Mouse (Mus musculus) forebrain, embryonic 12.5 days (tissue): ENCODE data around the gene Gse1. TPM values are rescaled to one million over a fixed set of nuclear protein-coding genes. Genes with fewer than 3 reads are reported as not detected.

Source experiments
- ATAC-seq: fragments of 200-750 bp; cut with Nextera tagmentation; 2 replicates; pipeline ENCODE4 v1.8.0; 2017; ENCODE audit warnings: moderate TSS enrichment; ENCODE audit not compliant: low FRiP score
- H3K27ac ChIP-seq: fragments of 300-500 bp; sonication (generic); 2 replicates; pipeline ENCODE4 v1.5.1; 2016; ENCODE audit warnings: mild to moderate bottlenecking
- H3K27me3 ChIP-seq: fragments of 300-500 bp; sonication (generic); 2 replicates; pipeline ENCODE4 v1.6.1; 2016; ENCODE audit warnings: mild to moderate bottlenecking
- H3K36me3 ChIP-seq: fragments of 300-500 bp; sonication (generic); replicated peaks from 2 replicates; pipeline ENCODE4 v1.6.1; 2016; ENCODE audit warnings: mild to moderate bottlenecking
- H3K4me1 ChIP-seq: fragments of 300-500 bp; sonication (generic); 2 replicates; pipeline ENCODE4 v1.6.1; 2016
- H3K4me2 ChIP-seq: fragments of 300-500 bp; sonication (generic); 2 replicates; pipeline ENCODE4 v1.6.1; 2016; ENCODE audit warnings: mild to moderate bottlenecking, moderate library complexity
- H3K4me3 ChIP-seq: fragments of 300-500 bp; sonication (generic); replicated peaks from 2 replicates; pipeline ENCODE4 v1.5.1; 2016; ENCODE audit warnings: mild to moderate bottlenecking
- H3K9ac ChIP-seq: fragments of 300-500 bp; sonication (generic); 2 replicates; pipeline ENCODE4 v1.6.1; 2016; ENCODE audit warnings: mild to moderate bottlenecking
- H3K9me3 ChIP-seq: fragments of 300-500 bp; sonication (generic); 2 replicates; pipeline ENCODE4 v1.6.1; 2016
- WGBS: fragments of 180-500 bp; shearing (Covaris S2); methylation state at CpG from one replicate; pipeline ENCODE4 v1.1.7; 2016; 5-methylcytosine and 5-hydroxymethylcytosine counted together
- polyA plus RNA-seq: library from polyadenylated mRNA; unstranded; fragments of >200 nt; fragmentation: Nextera tagmentation; extraction: Ambion mirVana; gene quantifications from 2 replicates; pipeline ENCODE4 v1.2.1, GENCODE M21; 2016

Gene Gse1
- polyA plus RNA-seq, 1 experiment from 2014 or later: 20.4 TPM

GRCm38 (mm10) chr8:120310063-120310462 lies 81.8 kb downstream of the Gse1 start:
- no peak overlapping the region for H3K4me3 ChIP-seq
- no peaks in the 10 kb centered on the region for H3K9me3 ChIP-seq
- no peak for ATAC-seq
- H3K4me1 ChIP-seq: peaks cover 74% of the 10 kb centered on the region
- H3K36me3 ChIP-seq: no peaks in the 10 kb centered on the region
- H3K27me3 ChIP-seq: peaks cover 81% of the 10 kb centered on the region
- WGBS: 71% methylated on average over 5 of the region's 5 CpGs
- H3K4me2 ChIP-seq: no peak overlapping the region
- H3K9ac ChIP-seq: no peak overlapping the region
- H3K27ac ChIP-seq: peak overlapping the region; percentile 87

- Histone ChIP-seq H3K36me3 (no peaks in the 10 kb centered on the region), H3K4me2 (no peak overlapping the region), H3K4me3 (no peak overlapping the region), H3K27ac (no peak overlapping the region), H3K9ac (peak overlapping the region; percentile 29; the same call in 1 of the 2 replicates), H3K9me3 (no peaks in the 10 kb centered on the region), H3K27me3 (peaks cover 80% of the 10 kb centered on the region), H3K4me1 (peaks cover 63% of the 10 kb centered on the region)
- no peak for ATAC-seq
- 87% methylated on average over 4 of the region's 4 CpGs for WGBS
Observed at GRCm38 (mm10) chr8:120312452-120312851, 84.2 kb downstream of the Gse1 start.

- no peaks in the 10 kb centered on the region for H3K9me3 ChIP-seq
- ATAC-seq: no peak
- 67% methylated on average over 3 of the region's 3 CpGs for WGBS
- H3K4me1 ChIP-seq: peaks cover 63% of the 10 kb centered on the region
- no peaks in the 10 kb centered on the region for H3K36me3 ChIP-seq
- H3K4me3 ChIP-seq: no peak overlapping the region
- H3K9ac ChIP-seq: no peak overlapping the region
- no peak overlapping the region for H3K27ac ChIP-seq
- no peak overlapping the region for H3K4me2 ChIP-seq
- peaks cover 75% of the 10 kb centered on the region for H3K27me3 ChIP-seq
Observed at GRCm38 (mm10) chr8:120313674-120314073, 85.4 kb downstream of the Gse1 start.

GRCm38 (mm10) chr8:120314932-120315331 lies 86.7 kb downstream of the Gse1 start:
- no peak overlapping the region for H3K4me3 ChIP-seq
- no peak overlapping the region for H3K27ac ChIP-seq
- H3K9me3 ChIP-seq: no peaks in the 10 kb centered on the region
- no peaks in the 10 kb centered on the region for H3K36me3 ChIP-seq
- no peak for ATAC-seq
- WGBS: 75% methylated on average over 5 of the region's 5 CpGs
- peaks cover 57% of the 10 kb centered on the region for H3K4me1 ChIP-seq
- H3K9ac ChIP-seq: no peak overlapping the region
- H3K4me2 ChIP-seq: no peak overlapping the region
- peaks cover 64% of the 10 kb centered on the region for H3K27me3 ChIP-seq

- 86% methylated on average over 4 of the region's 4 CpGs for WGBS
- no peak for ATAC-seq
- Histone ChIP-seq H3K4me2 (no peak overlapping the region), H3K4me1 (peaks cover 50% of the 10 kb centered on the region), H3K27me3 (peaks cover 57% of the 10 kb centered on the region), H3K4me3 (no peak overlapping the region), H3K9me3 (no peaks in the 10 kb centered on the region), H3K36me3 (no peaks in the 10 kb centered on the region), H3K9ac (no peak overlapping the region), H3K27ac (no peak overlapping the region)
Observed at GRCm38 (mm10) chr8:120315644-120316043, 87.4 kb downstream of the Gse1 start.

- H3K4me2 ChIP-seq: no peak overlapping the region
- ATAC-seq: no peak
- no peak overlapping the region for H3K9ac ChIP-seq
- H3K27me3 ChIP-seq: peaks cover 46% of the 10 kb centered on the region
- H3K9me3 ChIP-seq: no peaks in the 10 kb centered on the region
- WGBS: 84% methylated on average over 7 of the region's 7 CpGs
- no peaks in the 10 kb centered on the region for H3K36me3 ChIP-seq
- H3K4me1 ChIP-seq: peaks cover 41% of the 10 kb centered on the region
- H3K4me3 ChIP-seq: no peak overlapping the region
- H3K27ac ChIP-seq: no peak overlapping the region
Observed at GRCm38 (mm10) chr8:120316707-120317106, 88.5 kb downstream of the Gse1 start.

GRCm38 (mm10) chr8:120317118-120317824 lies 89.0 kb downstream of the Gse1 start:
- H3K9ac ChIP-seq: no peak overlapping the region
- H3K9me3 ChIP-seq: no peaks in the 10 kb centered on the region
- no peak overlapping the region for H3K4me2 ChIP-seq
- 91% methylated on average over 21 of the region's 21 CpGs for WGBS
- no peaks in the 10 kb centered on the region for H3K36me3 ChIP-seq
- peak overlapping the region; percentile 25; the same call in 1 of the 2 replicates for H3K27ac ChIP-seq
- H3K4me3 ChIP-seq: no peak overlapping the region
- ATAC-seq: no peak
- H3K4me1 ChIP-seq: peaks cover 42% of the 10 kb centered on the region
- H3K27me3 ChIP-seq: peaks cover 40% of the 10 kb centered on the region

GRCm38 (mm10) chr8:120318476-120318991 lies 90.3 kb downstream of the Gse1 start:
- no peak for ATAC-seq
- WGBS: 68% methylated on average over 12 of the region's 12 CpGs
- H3K4me1 ChIP-seq: peaks cover 48% of the 10 kb centered on the region
- H3K27ac ChIP-seq: peak overlapping the region; percentile 31; the same call in 1 of the 2 replicates
- no peak overlapping the region for H3K9ac ChIP-seq
- no peak overlapping the region for H3K4me3 ChIP-seq
- H3K9me3 ChIP-seq: no peaks in the 10 kb centered on the region
- peaks cover 32% of the 10 kb centered on the region; the same call in 1 of the 2 replicates for H3K27me3 ChIP-seq
- H3K36me3 ChIP-seq: no peaks in the 10 kb centered on the region
- no peak overlapping the region for H3K4me2 ChIP-seq

GRCm38 (mm10) chr8:120319449-120319848 lies 91.2 kb downstream of the Gse1 start:
- Histone ChIP-seq H3K4me1 (peaks cover 52% of the 10 kb centered on the region), H3K36me3 (no peaks in the 10 kb centered on the region), H3K4me3 (no peak overlapping the region), H3K9ac (no peak overlapping the region), H3K27ac (peak overlapping the region; percentile 19; the same call in 1 of the 2 replicates), H3K9me3 (no peaks in the 10 kb centered on the region), H3K4me2 (no peak overlapping the region), H3K27me3 (peaks cover 32% of the 10 kb centered on the region; the same call in 1 of the 2 replicates)
- ATAC-seq: peak; percentile 30; the same call in 1 of the 2 replicates
- WGBS: 21% methylated on average over 7 of the region's 7 CpGs

GRCm38 (mm10) chr8:120320146-120320545 lies 91.9 kb downstream of the Gse1 start:
- peaks cover 26% of the 10 kb centered on the region; the same call in 1 of the 2 replicates for H3K27me3 ChIP-seq
- H3K27ac ChIP-seq: peak overlapping the region; percentile 19; the same call in 1 of the 2 replicates
- H3K4me3 ChIP-seq: no peak overlapping the region
- no peak for ATAC-seq
- no peaks in the 10 kb centered on the region for H3K36me3 ChIP-seq
- H3K9ac ChIP-seq: no peak overlapping the region
- WGBS: 86% methylated on average over 5 of the region's 5 CpGs
- no peaks in the 10 kb centered on the region for H3K9me3 ChIP-seq
- no peak overlapping the region for H3K4me2 ChIP-seq
- H3K4me1 ChIP-seq: peaks cover 59% of the 10 kb centered on the region

GRCm38 (mm10) chr8:120321724-120322123 lies 93.5 kb downstream of the Gse1 start:
- no peak overlapping the region for H3K4me2 ChIP-seq
- H3K9me3 ChIP-seq: no peaks in the 10 kb centered on the region
- H3K4me1 ChIP-seq: peaks cover 63% of the 10 kb centered on the region
- H3K9ac ChIP-seq: peak overlapping the region; percentile 12; the same call in 1 of the 2 replicates
- no peaks in the 10 kb centered on the region for H3K36me3 ChIP-seq
- H3K27ac ChIP-seq: no peak overlapping the region
- ATAC-seq: no peak
- no peak overlapping the region for H3K4me3 ChIP-seq
- peaks cover 18% of the 10 kb centered on the region for H3K27me3 ChIP-seq
- 47% methylated on average over 6 of the region's 6 CpGs for WGBS

- no peaks in the 10 kb centered on the region for H3K9me3 ChIP-seq
Observed at GRCm38 (mm10) chr8:120322956-120323448, 94.7 kb downstream of the Gse1 start.

More at GRCm38 (mm10) chr8:120322956-120323448, 94.7 kb downstream of the Gse1 start:
- Histone ChIP-seq H3K27ac (peak overlapping the region; percentile 85), H3K4me2 (peak overlapping the region; percentile 33), H3K4me1 (peaks cover 52% of the 10 kb centered on the region), H3K36me3 (no peaks in the 10 kb centered on the region), H3K4me3 (no peak overlapping the region), H3K9ac (peak overlapping the region; percentile 36; the same call in 1 of the 2 replicates), H3K27me3 (peaks cover 7% of the 10 kb centered on the region)
- WGBS: 5% methylated on average over 20 of the region's 20 CpGs
- peak; percentile 65 for ATAC-seq
